Mouse (Mus musculus): ENCODE measurements at regions not wholly inside any gene's neighbourhood (a gene's known extent, or its start where the extent isn't known, plus 50 kb on each side); places are given as distances from the start of the nearest gene placed in this dataset.

DNA sequence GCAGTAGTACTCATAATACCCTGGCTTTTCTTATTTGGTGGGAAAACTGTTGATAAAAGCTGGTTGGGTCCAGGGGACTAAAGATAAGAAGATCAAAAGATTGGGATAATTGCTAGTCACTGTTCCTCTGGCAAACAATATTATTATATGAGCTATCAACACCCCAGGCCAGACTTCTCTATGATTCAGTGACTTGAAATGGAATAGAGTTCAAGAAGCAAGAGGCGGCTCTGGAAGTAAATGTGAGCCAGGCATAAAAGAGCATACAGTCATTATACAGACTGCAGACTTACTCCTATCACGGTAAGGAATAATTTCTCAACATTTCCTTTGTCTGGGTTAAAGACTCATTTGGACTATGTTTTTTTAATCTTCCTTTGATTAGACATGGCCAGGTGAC is 278.5 kb upstream of the Acvr2a start:
- DNase-seq (ENCODE audit: extremely low read depth, low read depth, low spot score) = no peak

DNA sequence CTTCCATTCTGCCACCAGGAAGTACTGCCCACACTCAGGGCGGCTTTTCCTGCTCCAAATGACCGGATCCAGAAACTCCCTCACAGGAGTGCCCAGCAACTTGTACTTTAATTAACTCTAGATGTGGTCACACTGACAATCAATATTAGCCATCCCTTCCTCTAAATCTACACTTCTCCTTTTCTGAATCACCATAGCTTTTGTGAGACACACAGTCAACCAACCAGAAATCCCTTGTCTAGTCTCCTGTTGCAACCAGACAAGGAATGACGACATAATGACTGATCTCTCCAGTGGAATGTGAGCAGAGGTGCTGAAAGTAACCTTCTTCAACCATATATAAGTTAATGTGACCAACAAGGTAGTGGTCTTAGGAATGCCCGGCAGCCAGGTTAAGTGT is 277.0 kb upstream of the Acvr2a start:
- DNase-seq (ENCODE audit: extremely low read depth, low read depth, low spot score) = no peak

DNA sequence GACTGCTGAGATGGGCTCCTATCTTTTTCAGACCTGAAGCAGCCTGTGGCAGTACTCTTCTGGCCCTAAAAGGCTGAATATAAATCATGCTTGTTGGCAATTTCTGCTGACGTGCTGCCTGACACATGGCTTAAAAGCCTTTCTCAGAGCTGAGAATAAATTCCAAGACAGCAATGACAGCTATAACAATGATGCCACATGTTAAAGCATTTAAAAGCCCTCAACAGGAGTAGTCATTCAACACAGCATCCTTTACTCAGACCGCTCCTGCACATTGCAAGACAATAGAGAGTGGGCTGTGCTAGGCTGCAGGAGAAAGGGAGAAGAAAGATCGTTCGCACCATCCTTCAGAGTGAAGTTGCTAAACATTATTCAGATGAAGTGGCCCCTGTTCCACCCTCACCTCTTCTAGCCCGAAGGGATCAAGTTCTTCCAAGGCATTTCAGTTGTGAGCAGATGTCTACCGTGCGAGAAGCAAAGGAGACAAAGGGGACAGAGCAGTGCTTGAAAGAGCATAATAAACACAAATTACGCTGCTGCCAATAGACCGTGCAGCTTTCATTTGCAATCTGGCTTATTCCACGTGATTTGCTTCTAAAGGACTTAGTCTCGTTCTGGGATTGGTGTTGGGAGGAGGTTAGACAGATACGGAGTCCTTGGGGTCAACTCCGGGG is 275.1 kb upstream of the Acvr2a start:
- no peak for DNase-seq (ENCODE audit: extremely low read depth, low read depth, low spot score)

DNA sequence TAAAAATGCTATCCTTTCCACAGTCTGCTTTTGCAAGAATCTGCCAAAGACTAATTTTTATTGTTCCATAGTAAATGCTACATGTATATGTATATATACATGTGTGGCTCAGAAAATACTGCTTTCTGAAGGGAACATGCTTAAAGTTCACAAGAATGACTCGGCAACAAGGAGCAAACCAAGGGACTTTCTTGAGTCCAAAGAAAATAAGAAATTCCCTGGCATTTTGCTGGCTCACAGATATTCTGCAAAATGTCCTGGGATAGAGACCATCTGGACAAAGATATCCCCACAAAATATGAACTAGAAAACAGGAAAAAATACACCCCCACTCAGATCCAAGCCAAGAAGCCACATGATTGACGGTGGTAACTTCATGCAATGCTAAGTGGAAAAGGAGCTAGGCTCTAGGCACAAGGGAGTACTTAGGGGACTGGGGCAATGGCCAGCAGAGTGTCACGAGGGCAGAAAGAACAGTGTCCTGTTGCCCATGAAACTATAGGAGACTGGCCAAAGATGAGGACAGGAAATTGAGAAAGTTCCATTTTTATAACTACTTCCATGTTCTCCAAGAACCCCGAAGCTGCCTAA is 274.3 kb upstream of the Acvr2a start:
- DNase-seq (ENCODE audit: extremely low read depth, low read depth, low spot score) = no peak

DNA sequence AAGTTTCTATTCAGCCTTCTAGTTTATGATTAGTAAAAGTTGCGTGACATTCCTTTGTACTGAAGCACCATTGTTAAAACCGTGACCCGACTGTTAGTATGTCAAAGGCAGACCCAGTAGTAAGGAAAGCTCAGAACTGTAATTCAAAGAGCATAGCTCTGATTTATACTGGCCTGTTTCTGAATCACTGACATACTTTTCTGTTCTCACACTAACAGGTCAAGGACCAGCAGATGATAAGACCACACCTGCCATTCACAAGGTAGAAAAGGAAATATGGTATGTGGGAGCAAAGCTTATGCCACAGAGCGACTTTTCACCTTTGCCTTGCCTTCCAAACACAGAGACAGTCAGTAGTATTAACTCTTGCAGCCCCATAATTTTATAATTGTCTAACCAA is 269.5 kb upstream of the Acvr2a start:
- no peak for DNase-seq (ENCODE audit: extremely low read depth, low read depth, low spot score)

DNA sequence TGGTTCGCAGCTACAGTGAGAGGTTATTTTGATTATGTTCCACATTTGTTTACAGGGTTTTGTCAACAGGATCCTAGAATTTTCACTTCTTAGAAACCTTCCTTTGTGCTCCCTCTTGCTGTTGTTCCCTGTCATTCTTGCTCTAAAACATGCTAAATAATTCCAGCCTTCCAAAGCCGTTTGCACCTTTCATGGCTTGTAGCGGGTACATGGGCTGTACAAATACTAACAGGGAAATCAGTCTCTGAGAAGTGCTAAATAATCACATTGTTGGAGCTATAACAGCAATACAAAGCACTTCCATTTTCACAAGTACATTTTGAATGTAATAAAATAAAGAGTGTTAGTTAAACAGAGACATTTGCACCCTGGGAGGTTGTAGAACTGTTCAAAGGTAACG is 268.8 kb upstream of the Acvr2a start:
- no peak for DNase-seq (ENCODE audit: extremely low read depth, low read depth, low spot score)

DNA sequence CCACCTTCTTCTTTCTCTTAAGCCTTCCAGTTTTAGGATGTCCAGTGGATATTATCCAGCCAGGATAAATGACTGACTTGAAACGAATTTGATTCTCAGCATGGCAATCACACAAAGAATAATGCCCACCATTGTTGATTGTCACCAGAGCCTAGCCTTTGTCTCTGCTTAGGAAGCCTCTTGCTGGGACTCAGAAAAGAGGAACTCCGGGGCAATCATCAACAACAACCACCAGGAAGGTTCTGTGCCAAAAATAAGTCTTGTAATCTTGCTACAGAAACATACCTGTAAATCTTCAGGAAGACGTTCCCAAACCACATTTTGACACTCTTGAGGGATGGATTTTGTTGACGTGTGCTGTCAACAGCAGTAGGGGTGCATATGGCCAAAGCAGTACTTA is 268.2 kb upstream of the Acvr2a start:
- DNase-seq (ENCODE audit: extremely low read depth, low read depth, low spot score) = no peak

DNA sequence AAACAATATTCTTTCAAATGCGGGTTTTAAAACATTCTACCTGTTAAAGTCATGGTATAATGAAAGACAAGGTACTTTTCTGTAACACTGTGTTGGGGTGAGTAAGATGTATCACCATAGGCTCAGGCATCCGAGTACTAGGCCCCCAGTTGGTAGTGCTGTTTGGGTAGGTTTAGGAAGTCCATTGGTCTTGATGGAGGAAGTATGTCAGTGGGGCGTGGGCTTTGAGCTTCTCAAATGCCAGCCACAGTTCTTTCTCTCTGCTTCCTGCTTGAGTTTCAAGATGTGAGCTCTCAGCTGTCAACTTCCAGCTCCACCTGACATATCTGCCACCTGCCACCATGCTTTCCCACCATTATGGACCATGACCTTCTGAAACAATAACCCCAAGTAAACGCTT is 267.7 kb upstream of the Acvr2a start:
- no peak for DNase-seq (ENCODE audit: extremely low read depth, low read depth, low spot score)

DNA sequence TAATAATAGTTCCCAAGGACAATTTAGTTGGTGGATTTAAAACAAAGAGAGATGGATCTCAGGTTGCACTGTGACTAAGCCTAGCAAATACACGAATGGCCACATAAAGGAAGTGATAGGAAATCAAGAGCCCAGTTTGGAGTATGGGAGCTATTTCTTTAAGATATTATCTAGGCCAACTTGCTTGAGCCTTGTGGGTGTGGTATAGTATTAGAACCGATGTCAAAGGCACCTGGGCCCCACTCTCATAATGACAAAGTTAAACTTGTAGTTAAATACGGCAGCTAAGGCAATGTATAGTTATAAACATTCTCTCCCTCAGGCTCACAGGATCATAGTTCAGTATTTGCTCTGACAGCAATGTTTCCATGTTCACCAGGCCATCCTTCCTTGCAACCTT is 257.3 kb upstream of the Acvr2a start:
- DNase-seq (ENCODE audit: extremely low read depth, low read depth, low spot score) = no peak

DNA sequence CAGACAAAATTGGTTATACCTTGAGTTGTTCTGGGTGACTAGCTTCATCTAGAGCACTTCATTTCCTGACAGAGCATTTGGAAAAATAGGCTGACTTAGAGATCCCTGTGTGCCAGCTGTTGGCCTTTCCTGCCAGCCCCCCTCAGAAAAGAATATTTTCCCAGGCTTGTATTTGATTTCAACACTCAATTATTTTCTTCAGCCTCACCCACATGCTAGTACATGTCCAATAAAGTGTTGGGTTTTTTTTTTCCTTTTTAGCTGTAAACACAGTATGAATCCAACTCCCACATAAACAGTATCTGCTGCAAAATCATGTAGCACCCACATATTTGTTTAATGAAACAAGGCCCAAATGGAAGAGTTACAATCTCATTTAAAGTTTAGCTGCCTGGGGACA is 256.8 kb upstream of the Acvr2a start:
- no peak for DNase-seq (ENCODE audit: extremely low read depth, low read depth, low spot score)

DNA sequence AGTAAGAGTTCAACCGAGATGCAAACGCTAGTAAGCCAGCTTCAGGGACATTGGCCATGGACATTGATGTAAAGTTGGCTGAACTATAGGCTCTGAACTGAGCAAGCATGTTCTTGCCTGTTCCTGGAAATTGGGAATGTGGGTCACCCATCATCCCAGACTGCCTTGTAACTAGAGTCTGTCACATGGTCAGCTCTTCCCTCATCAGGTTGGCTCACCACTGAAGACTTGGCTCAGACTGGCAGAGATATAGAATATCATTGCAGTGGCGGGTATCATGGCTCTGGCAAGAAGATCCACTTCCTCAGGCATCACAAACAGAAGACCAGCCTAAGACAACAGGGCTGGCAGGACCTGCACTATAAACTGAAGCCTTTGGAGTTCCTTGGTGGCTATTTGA is 255.3 kb upstream of the Acvr2a start:
- no peak for DNase-seq (ENCODE audit: extremely low read depth, low read depth, low spot score)

DNA sequence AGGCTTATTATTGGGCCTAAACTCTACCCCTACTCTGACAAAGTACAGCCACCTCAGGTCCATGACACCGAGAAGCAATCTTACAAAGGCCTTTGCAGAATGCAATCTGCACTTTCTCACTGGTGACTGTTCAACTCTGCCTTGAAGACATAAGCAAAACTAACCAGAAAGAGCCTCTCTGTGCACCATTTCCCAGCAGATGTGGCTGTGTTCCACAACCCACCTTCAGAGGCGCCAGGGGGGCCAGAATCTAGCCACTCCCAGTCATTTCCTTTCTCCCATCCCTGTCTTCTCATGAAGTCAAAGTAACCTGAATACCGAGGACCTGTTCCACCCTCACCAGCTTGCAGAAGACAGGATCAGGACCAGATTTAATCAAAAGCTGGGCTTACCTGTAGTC is 250.3 kb upstream of the Acvr2a start:
- DNase-seq (ENCODE audit: extremely low read depth, low read depth, low spot score) = no peak

DNA sequence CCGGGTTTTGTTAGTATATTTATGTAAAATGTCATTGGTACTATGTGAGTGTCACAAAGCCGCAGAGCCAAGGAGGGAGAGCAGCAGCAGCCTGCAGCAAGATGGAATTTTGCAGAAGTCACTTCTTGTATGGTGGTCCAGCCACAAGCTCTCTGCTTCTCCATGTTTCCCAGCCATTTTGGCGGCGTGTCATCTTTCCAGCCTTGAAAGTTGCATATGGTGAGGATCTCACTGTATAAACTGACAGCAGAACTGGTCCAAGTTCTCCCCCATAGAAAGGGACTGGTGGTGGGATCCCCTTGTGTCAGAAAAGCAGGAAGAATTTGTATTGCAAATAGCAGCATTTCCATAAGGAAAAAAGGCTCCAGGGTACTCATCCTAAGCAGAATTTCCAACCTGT is 249.7 kb upstream of the Acvr2a start:
- DNase-seq (ENCODE audit: extremely low read depth, low read depth, low spot score) = no peak

DNA sequence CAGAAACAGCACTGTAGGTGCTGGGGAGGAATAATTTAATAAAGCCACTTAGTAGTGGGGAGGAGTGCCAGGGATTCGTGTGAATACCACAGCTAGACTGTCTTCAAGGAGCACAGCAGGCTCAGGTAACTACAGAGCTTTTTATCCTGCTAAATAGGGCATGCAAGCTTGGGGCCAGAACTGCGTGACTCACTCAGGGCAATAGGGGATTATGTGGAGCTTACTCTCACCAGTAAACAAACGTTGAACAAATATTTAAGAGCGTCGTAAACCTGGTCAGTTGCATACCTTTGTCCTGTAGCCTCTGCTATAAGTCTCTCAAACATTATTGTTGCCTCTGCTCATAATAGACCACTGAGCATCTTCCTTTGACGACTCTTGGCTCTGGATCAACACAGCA is 246.0 kb upstream of the Acvr2a start:
- DNase-seq (ENCODE audit: extremely low read depth, low read depth, low spot score) = no peak

DNA sequence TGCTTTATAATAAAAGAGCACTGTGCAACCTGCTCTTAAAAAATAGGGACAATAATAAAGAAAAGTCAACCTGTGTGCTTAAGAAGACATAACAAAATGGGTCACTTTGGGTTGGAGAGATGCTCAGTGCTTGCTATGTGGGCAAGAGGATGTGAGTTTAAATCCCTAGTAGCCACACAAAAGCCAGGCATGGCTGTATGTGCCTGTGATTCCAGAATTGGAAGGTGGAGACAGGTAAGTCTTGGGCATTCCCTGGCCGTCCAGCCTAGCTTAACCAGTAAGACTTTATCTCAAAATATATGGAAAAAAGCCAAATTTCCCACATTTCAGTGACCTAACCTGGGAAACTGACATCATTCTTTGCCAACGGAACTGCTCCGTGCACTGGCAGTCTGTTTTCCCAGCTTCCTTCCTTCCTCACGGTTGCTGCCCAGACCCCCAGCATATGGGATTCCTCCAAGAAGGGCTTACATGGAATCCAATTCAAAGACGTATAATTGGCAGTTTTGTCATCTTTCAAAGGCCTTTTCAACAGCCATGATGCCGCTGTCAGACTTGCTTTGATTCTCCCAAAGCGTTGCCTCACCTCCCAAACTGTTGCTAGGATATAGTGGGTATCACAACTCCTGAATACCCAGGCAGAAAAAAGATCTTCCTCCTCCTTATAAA is 227.6 kb upstream of the Acvr2a start:
- DNase-seq (ENCODE audit: extremely low read depth, low read depth, low spot score) = no peak

DNA sequence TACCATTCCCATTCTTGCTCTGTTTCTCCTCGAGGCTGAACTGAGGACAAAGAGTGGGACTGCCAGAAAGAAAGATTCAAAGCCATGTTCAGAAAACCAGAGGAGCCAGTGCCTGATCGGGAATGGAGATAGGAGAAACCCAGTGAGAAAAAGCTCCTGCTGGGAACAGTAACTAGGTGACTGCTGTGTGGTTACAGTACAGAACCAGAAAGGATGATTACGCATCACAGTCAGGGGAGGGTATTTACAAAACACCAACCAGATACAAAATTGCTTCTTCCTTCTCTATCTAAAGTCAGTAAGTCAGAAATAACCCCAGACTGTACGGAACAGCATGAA is 227.1 kb upstream of the Acvr2a start:
- no peak for DNase-seq (ENCODE audit: extremely low read depth, low read depth, low spot score)

DNA sequence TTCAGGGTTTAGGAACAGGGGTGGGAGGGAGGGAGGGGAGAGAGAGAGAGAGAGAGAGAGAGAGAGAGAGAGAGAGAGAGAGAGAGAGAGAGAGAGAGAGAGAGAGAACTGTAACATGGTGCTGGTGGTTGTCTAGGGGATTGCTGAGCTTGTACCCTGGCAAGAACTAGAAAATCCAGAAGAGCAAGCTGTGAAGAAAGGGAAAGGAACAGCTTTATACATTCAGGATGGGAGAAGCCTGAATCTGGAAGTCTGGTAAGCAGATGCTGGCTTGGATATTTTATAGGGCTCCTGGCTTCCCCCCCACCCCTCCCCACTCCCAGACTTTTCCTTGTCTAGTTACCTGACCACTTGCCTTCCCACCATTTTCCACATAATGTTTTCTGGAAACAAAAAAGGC is 224.2 kb upstream of the Acvr2a start:
- DNase-seq (ENCODE audit: extremely low read depth, low read depth, low spot score) = no peak

DNA sequence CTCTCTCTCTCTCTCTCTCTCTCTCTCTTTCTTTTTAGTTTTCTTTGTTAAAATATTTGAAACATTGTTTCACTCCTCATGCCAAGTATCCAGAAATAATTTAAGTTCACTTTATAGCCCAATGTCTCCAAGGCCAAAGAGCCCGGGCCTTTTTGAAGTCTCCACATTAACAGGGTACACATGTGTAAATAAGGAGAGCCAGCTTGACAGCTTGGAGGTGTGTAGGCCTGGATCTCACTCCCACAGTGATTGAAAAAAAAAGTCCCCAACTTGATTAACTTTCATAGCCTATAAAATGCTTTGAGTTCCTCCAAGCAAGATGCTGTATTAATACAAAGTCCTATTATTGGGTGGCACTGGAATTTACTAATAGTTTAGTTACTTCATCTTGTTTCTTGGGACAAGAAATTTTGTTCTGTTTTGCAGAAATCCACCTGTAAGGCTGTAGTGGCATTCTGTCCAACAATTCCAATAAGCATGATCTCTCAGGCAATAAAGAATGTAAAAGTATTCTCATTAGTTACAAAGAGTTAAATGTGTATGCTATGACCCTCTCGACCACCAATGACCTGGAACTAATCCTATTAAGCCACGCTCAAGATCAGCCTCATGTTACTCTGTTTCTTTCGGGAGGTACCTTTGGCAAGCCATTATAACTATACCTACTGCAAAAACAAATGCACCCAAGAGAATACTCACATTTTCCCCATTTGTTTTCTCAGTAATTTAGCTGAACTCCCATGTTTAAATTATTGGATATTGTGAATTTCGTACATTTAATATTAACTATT is 215.9 kb upstream of the Acvr2a start:
- DNase-seq (ENCODE audit: extremely low read depth, low read depth, low spot score) = no peak

DNA sequence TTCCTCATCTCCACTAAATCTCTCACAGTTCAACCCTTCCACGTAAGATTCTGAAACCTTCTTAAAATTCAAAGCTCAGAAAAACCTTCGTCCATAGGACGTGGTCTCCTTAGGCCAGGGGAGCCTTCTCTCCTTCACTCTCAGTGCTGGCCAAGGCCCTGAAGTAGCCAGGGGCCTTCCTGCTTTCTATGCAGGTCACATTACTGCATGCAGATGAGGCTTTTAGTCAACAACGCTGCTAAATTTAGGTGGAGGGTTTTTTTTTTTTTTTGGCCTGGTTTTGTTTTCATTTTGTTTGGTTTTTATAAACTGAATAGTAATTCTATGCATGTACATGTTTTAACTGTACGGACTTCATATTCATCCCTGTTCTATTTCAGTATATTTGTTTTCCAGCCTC is 214.5 kb upstream of the Acvr2a start:
- no peak for DNase-seq (ENCODE audit: extremely low read depth, low read depth, low spot score)

DNA sequence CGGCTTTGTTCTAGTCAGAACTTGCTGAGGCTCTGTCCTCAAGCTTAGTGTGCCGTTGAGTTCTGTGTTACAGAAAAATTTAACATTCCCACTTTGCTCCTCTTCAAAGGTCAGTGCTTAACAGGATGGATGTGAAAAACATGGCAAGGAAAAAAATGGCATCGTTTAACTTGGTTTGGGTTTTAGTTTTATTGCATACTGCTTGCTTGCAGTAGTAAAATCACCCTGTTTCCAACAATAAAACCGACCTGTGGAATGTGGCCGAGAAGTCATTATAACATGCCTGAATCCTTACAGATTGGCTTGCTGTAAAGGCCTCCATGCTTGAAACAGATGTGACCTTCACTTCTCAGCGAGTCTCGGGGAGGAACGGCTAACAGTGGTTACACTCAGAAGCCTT is 212.1 kb upstream of the Acvr2a start:
- DNase-seq (ENCODE audit: extremely low read depth, low read depth, low spot score) = no peak

DNA sequence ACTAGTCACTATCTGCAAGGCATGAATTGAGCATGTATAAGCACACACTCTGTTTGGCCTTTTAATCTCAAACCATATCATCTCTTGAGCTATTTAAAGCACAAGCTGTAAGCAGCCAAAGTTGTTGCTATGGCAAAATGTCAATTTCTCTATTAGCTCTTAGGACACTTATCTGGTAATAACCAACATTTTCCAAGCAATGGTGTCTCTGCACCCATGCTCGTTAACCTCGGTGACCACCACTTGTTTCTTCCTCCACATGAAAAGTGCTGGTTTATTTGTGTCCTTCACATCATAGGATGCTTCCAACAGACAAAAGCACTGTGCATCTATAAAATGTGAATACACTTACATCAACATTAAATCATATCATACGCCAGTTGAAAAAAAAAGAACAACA is 204.4 kb upstream of the Acvr2a start:
- no peak for DNase-seq (ENCODE audit: extremely low read depth, low read depth, low spot score)

DNA sequence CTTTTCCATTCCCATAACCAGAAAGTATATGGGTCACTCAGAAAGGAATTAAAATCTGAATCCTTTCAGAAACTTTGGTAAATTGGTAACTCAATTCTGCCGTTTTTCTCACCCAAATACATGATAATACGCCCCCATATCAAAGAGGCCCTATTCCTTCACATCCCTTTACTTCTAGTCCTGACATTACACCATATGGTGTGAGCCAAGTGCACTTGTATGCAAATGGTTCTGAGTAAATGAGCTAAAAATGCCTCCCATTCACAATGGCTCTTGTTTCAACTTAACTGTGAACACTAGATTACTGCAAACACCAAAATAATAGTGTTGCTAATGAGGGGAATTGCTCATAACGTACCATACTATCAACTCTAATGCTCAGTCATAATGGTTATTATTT is 201.7 kb upstream of the Acvr2a start:
- DNase-seq (ENCODE audit: extremely low read depth, low read depth, low spot score) = no peak
